Mouse (Mus musculus): ENCODE measurements around the gene C1qc.

Gene C1qc

GRCm38 (mm10) chr4:136892811-136893210 lies at the start of gene C1qc:
TSS of gene C1qc (minus strand) at chr4:136893065.
- ATAC-seq (ENCODE audit: low TSS enrichment) = no peak

- ATAC-seq (ENCODE audit: low TSS enrichment) = no peak
These were observed 45.1 kb upstream of the C1qc start for GRCm38 (mm10) chr4:136937935-136938334.

GRCm38 (mm10) chr4:136937344-136937743 lies 44.5 kb upstream of the C1qc start:
- no peak for ATAC-seq (ENCODE audit: low TSS enrichment)

GRCm38 (mm10) chr4:136934746-136935613 lies 42.1 kb upstream of the C1qc start:
- no peak for ATAC-seq (ENCODE audit: low TSS enrichment)

GRCm38 (mm10) chr4:136930474-136930873 lies 37.6 kb upstream of the C1qc start:
- no peak for ATAC-seq (ENCODE audit: low TSS enrichment)

GRCm38 (mm10) chr4:136928928-136929327 lies 36.1 kb upstream of the C1qc start:
- ATAC-seq (ENCODE audit: low TSS enrichment) = 0 out of 2 replicates have a peak, but pooled peaks have one; percentile 52

GRCm38 (mm10) chr4:136925804-136926203 lies 32.9 kb upstream of the C1qc start:
- no peak for ATAC-seq (ENCODE audit: low TSS enrichment)

GRCm38 (mm10) chr4:136924529-136924928 lies 31.7 kb upstream of the C1qc start:
- ATAC-seq (ENCODE audit: low TSS enrichment) = no peak

- ATAC-seq (ENCODE audit: low TSS enrichment) = peak; percentile 80
These were observed 26.7 kb upstream of the C1qc start for GRCm38 (mm10) chr4:136919526-136919925.

GRCm38 (mm10) chr4:136918834-136919233 lies 26.0 kb upstream of the C1qc start:
- ATAC-seq (ENCODE audit: low TSS enrichment) = no peak

GRCm38 (mm10) chr4:136917165-136917524 lies 24.3 kb upstream of the C1qc start:
- no peak for ATAC-seq (ENCODE audit: low TSS enrichment)

GRCm38 (mm10) chr4:136916359-136917164 lies 23.7 kb upstream of the C1qc start:
- no peak for ATAC-seq (ENCODE audit: low TSS enrichment)

GRCm38 (mm10) chr4:136912841-136913240 lies 20.0 kb upstream of the C1qc start:
- no peak for ATAC-seq (ENCODE audit: low TSS enrichment)

GRCm38 (mm10) chr4:136911804-136912203 lies 18.9 kb upstream of the C1qc start:
- ATAC-seq (ENCODE audit: low TSS enrichment) = peak; percentile 55

GRCm38 (mm10) chr4:136911211-136911646 lies 18.4 kb upstream of the C1qc start:
- ATAC-seq (ENCODE audit: low TSS enrichment) = no peak

- peak; percentile 66; the same call in 1 of the 2 replicates for ATAC-seq (ENCODE audit: low TSS enrichment)
These were observed 14.9 kb upstream of the C1qc start for GRCm38 (mm10) chr4:136907809-136908208.

GRCm38 (mm10) chr4:136907033-136907432 lies 14.2 kb upstream of the C1qc start:
- no peak for ATAC-seq (ENCODE audit: low TSS enrichment)

- ATAC-seq (ENCODE audit: low TSS enrichment) = no peak; the same call in 1 of the 2 replicates
These were observed 12.1 kb upstream of the C1qc start for GRCm38 (mm10) chr4:136904767-136905539.

GRCm38 (mm10) chr4:136899154-136899553 lies 6.3 kb upstream of the C1qc start:
- no peak for ATAC-seq (ENCODE audit: low TSS enrichment)

GRCm38 (mm10) chr4:136898637-136899036 lies 5.8 kb upstream of the C1qc start, which contains the start of gene C1qa:
TSS of gene C1qa (minus strand) at chr4:136898803.
- ATAC-seq (ENCODE audit: low TSS enrichment) = no peak

- ATAC-seq (ENCODE audit: low TSS enrichment) = no peak
These were observed 5.3 kb upstream of the C1qc start for GRCm38 (mm10) chr4:136898084-136898598.

GRCm38 (mm10) chr4:136896461-136896860 lies 3.6 kb upstream of the C1qc start:
- ATAC-seq (ENCODE audit: low TSS enrichment) = no peak

All from frontal cortex, adult (tissue).